Mouse (Mus musculus) hindbrain, embryonic 14.5 days (tissue): ENCODE measurements at regions not wholly inside any gene's neighbourhood (a gene's known extent, or its start where the extent isn't known, plus 50 kb on each side); places are given as distances from the start of the nearest gene placed in this dataset.
"Not testable (repeated sequence)": the region's sequence is repeated elsewhere in the genome, so short reads cannot be mapped to it uniquely, and the experiment has no call there.

Experiments used
- ATAC-seq: fragments of 200-750 bp; cut with Nextera tagmentation; 2 replicates; pipeline ENCODE4 v1.8.0; 2017; ENCODE audit warnings: moderate number of reproducible peaks, mild to moderate bottlenecking, moderate TSS enrichment, moderate library complexity; ENCODE audit not compliant: low FRiP score
- DNase-seq: peaks from one replicate; pipeline ENCODE4 v3.0.0-alpha.2; 2015; ENCODE audit warnings: low spot score
- H3K27ac ChIP-seq: fragments of 300-500 bp; sonication (generic); 2 replicates; pipeline ENCODE4 v1.5.1; 2014; ENCODE audit warnings: mild to moderate bottlenecking, moderate library complexity
- H3K27me3 ChIP-seq: fragments of 300-500 bp; sonication (generic); 2 replicates; pipeline ENCODE4 v1.6.1; 2014; ENCODE audit warnings: mild to moderate bottlenecking, low read length, mixed read lengths; ENCODE audit not compliant: control insufficient read depth, insufficient read depth
- H3K36me3 ChIP-seq: fragments of 300-500 bp; sonication (generic); replicated peaks from 2 replicates; pipeline ENCODE4 v1.6.1; 2014; ENCODE audit not compliant: control insufficient read depth, insufficient read depth
- H3K4me1 ChIP-seq: fragments of 300-500 bp; sonication (generic); replicated peaks from 2 replicates; pipeline ENCODE4 v1.6.1; 2014; ENCODE audit warnings: antibody characterized with exemption, low read length, mixed read lengths; ENCODE audit not compliant: control insufficient read depth, insufficient read depth
- H3K4me2 ChIP-seq: fragments of 300-500 bp; sonication (generic); replicated peaks from 2 replicates; pipeline ENCODE4 v1.6.1; 2014; ENCODE audit warnings: mild to moderate bottlenecking, moderate library complexity
- H3K4me3 ChIP-seq: fragments of 300-500 bp; sonication (generic); replicated peaks from 2 replicates; pipeline ENCODE4 v1.5.1; 2014; ENCODE audit warnings: mild to moderate bottlenecking, low read length
- H3K9ac ChIP-seq: fragments of 300-500 bp; sonication (generic); 2 replicates; pipeline ENCODE4 v1.6.1; 2014
- H3K9me3 ChIP-seq: fragments of 300-500 bp; sonication (generic); 2 replicates; pipeline ENCODE4 v1.6.1; 2016; ENCODE audit warnings: low read length; ENCODE audit not compliant: control insufficient read depth
- WGBS: fragments of 180-500 bp; shearing (Covaris S2); extraction: QIAGEN DNeasy Blood & Tissue Kit; methylation state at CpG from one replicate; pipeline ENCODE4 v1.1.7; 2014; 5-methylcytosine and 5-hydroxymethylcytosine counted together

DNA sequence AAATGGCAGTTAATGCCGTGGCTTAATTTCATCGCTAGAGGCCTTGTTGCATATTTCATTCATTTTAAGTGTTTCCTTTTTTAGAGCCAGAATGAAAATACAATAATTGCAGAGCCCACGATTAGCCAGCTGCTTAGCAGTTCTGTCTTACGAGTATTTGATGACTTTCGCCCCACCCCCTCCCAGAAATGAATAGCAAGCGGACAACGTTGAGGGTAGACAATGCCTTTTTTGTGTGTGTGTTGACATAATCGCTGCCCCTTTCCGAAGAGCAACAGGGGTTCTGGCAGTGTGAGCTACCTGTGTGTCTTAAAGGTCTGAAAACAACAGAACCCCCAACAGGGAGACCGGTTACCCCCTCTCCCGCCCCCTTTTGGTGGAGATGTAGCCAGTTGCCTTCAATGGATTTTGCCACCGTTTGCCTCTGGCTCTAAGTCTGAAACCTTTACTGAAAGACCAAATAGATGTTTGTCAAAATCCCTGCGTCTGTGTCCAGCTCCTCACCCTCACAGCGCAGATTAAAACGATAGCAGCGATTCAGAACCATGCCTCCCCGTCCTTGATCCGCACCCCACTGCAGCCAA is 242.6 kb upstream of the Gm6793 start:
- 8% methylated on average over 18 of the region's 18 CpGs for WGBS
- Histone ChIP-seq H3K4me2 (peak overlapping the region; percentile 53), H3K4me3 (peak overlapping the region; percentile 24), H3K9ac (peak overlapping the region; percentile 31), H3K27me3 (no peaks in the 10 kb centered on the region), H3K9me3 (no peaks in the 10 kb centered on the region), H3K27ac (peak overlapping the region; percentile 55), H3K36me3 (no peaks in the 10 kb centered on the region), H3K4me1 (peaks cover 16% of the 10 kb centered on the region)
- ATAC-seq (no peak), DNase-seq (peak; percentile 62)

DNA sequence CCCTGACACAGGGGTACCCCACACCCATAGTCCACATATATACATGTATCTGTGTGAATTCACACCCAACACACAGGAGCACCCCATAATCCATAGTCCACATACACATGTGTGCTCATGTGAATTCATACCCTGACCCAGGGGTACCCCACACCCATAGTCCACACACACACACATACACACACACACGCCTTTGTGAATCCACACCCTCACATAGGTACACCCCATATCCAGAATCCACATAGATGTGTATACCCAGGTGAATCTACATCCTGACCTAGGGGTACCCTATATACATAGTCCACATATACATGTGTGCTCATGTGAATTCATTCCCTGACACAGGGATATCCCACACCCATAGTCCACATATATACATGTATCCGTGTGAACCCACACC is 231.8 kb upstream of the Gm6793 start:
- not testable (repeated sequence) for H3K9ac ChIP-seq, DNase-seq, H3K27ac ChIP-seq, ATAC-seq, H3K36me3 ChIP-seq, H3K4me1 ChIP-seq, H3K4me3 ChIP-seq, H3K27me3 ChIP-seq, H3K4me2 ChIP-seq, H3K9me3 ChIP-seq
- WGBS: 96% methylated on average over 2 of the region's 2 CpGs

DNA sequence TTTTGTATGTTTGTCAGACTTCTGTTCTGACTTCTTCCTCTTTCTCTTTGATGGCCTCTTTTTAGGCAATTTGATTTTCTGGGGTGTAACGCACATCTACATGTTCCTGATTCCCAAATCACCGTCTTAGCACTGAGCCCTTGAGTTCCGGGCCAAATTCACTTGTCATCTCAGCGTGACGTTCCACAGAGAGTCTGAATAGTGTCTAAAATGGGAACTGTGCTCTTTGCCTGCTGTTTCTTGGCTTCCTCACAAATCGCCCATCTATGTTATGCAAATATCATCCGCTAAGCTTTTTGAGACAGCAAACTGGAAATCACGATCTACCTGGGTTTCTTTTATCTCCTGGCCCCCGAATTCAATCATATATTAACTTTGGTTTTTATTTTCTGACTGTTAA is 223.8 kb upstream of the Gm6793 start:
- ATAC-seq (no peak), DNase-seq (no peak)
- Histone ChIP-seq H3K36me3 (no peaks in the 10 kb centered on the region), H3K9ac (no peak overlapping the region), H3K27me3 (no peaks in the 10 kb centered on the region), H3K9me3 (no peaks in the 10 kb centered on the region), H3K4me2 (no peak overlapping the region), H3K27ac (no peak overlapping the region), H3K4me3 (no peak overlapping the region), H3K4me1 (no peaks in the 10 kb centered on the region)
- 55% methylated on average over 9 of the region's 9 CpGs for WGBS

DNA sequence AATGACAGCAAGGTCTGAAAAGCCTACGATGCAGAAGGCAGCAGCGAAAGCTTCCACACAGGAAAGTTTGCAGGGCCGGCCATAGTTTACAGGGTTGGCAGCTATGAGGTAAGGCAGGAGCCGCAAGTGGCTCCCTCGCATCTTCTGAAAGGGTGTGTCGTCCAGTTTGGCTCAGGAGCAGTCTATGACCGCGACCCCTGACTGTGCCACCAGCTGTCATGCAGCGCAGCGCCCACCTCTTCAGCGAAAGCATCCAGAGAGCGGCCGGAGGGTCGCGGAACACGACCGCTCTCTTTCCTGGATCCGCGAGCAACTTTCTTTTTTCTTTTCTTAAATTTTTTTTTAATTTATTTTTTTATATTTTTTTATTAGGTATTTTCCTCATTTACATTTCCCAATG is 221.9 kb upstream of the Gm6793 start:
- DNase-seq, H3K4me2 ChIP-seq, H3K27ac ChIP-seq, H3K9ac ChIP-seq, H3K36me3 ChIP-seq, H3K27me3 ChIP-seq, H3K4me1 ChIP-seq, ATAC-seq, H3K9me3 ChIP-seq, H3K4me3 ChIP-seq: not testable (repeated sequence)
- WGBS: 94% methylated on average over 19 of the region's 19 CpGs

DNA sequence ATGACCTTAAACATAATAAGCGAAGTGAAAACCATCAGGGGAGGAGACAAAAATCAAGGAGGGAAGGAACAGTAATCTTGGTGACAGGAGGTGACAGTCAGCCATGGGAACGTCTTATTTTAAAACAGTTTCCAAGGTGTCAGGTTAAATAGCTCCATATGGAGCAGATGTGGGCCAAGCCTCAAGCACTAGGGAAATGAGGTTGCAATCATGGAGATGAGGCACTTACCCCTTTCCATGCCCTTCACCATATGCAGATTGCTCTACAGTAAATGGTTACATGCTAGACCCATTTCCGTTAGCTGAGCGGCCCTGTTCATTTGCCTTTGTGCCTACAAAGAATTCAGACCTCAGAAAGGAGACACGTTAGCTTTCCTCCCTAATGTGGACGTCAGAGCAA is 204.8 kb upstream of the Gm6793 start:
- Histone ChIP-seq H3K27ac (no peak overlapping the region), H3K4me3 (no peak overlapping the region), H3K4me2 (no peak overlapping the region), H3K4me1 (no peaks in the 10 kb centered on the region), H3K27me3 (no peaks in the 10 kb centered on the region), H3K9me3 (no peaks in the 10 kb centered on the region), H3K36me3 (no peaks in the 10 kb centered on the region), H3K9ac (no peak overlapping the region)
- ATAC-seq (no peak), DNase-seq (no peak)
- 67% methylated on average over 6 of the region's 6 CpGs for WGBS

DNA sequence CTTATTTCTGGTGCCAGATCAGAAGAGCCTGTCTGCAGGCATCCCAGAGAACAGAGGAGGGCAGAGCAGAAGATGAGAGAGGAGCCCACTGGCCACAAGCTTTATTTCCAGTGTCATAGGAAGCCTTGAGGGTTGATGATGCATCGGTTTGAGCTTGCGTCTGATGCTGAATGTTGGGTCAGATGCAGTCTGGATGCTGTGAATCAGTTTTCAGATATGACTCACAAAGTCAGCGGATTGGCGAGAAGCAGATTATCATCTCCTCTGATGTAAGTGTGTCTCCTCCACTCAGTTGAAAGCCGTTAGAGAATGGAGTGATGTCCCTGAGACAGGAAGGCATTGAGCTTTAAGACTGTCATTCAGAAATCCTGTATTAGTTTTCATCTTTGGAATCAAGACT is 197.3 kb upstream of the Gm6793 start:
- Histone ChIP-seq H3K36me3 (no peaks in the 10 kb centered on the region), H3K9me3 (no peaks in the 10 kb centered on the region), H3K9ac (no peak overlapping the region), H3K4me1 (no peaks in the 10 kb centered on the region), H3K27me3 (no peaks in the 10 kb centered on the region), H3K4me3 (no peak overlapping the region), H3K27ac (no peak overlapping the region), H3K4me2 (no peak overlapping the region)
- ATAC-seq: no peak
- WGBS: 92% methylated on average over 5 of the region's 5 CpGs
- DNase-seq: no peak

DNA sequence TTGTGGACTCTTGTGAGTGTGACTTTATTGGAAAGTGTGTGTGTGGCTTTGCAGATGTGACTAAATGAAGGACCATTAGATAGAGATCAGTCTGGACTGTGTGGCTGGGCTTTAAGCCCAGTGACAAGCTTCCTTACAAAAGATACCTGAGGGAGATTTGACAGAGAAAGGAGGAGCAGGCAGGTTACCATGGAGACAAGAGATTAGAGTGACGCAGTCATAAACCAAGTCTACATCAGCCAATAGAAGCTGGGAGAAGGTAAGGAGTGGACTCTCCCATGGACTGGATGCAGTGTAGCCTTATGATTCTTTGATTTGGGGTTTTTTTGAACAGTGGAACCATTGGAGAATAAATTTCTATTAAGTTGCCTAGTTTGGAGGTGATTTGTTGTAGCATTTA is 181.6 kb upstream of the Gm6793 start:
- no peak overlapping the region for H3K4me2 ChIP-seq
- no peak overlapping the region for H3K9ac ChIP-seq

DNA sequence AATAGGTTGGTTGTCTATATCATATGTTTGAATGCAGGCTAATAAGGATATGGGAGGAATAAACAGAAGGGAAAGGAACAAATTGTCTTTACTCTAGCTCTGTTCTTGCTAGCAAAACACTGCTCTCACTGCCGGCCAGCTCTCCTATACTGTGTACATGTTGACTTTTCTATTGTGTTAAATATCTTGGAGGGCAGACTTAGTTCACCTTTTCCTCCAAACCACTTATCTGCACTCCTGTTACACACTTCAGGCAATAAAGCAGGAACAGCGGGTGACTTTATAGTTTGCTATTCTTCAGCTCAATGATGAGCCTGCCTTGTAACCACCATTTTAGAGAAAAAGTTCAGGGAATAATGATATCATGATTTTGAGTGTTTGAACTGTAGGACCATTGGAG is 181.0 kb upstream of the Gm6793 start:
- Histone ChIP-seq H3K4me2 (no peak overlapping the region), H3K9ac (no peak overlapping the region), H3K36me3 (no peaks in the 10 kb centered on the region), H3K27ac (no peak overlapping the region), H3K4me3 (no peak overlapping the region), H3K27me3 (no peaks in the 10 kb centered on the region), H3K4me1 (no peaks in the 10 kb centered on the region), H3K9me3 (no peaks in the 10 kb centered on the region)
- WGBS: 79% methylated on average over 2 of the region's 2 CpGs
- DNase-seq: no peak
- ATAC-seq: no peak

More for the DNA sequence above, 181.6 kb upstream of the Gm6793 start:
- no peaks in the 10 kb centered on the region for H3K9me3 ChIP-seq
- H3K4me1 ChIP-seq: no peaks in the 10 kb centered on the region
- DNase-seq: no peak
- no peaks in the 10 kb centered on the region for H3K27me3 ChIP-seq
- H3K4me3 ChIP-seq: no peak overlapping the region
- no peaks in the 10 kb centered on the region for H3K36me3 ChIP-seq
- no peak overlapping the region for H3K27ac ChIP-seq
- ATAC-seq: no peak
- 45% methylated on average over 1 of the region's 1 CpGs for whole genome bisulfite sequencing

DNA sequence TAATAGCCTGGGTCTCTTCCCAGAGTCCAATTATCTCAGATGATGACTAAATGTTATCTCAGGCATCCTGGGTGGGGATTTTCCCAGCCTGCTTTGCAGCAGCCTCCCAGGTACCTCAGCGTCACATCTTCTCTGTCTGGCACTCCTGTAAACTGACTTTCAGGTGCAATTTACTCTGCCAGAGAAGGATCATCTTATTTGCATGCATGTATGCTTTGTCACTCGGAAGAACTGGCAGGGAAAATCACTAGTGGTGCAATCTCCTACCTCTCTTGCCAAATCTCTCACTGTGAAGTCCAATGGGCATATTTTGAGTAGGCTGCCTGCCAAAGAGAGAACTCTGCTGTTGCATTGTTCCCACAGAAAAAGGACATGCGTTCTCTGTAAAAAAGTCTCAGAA is 177.0 kb upstream of the Gm6793 start:
- H3K4me3 ChIP-seq: no peak overlapping the region
- 62% methylated on average over 3 of the region's 3 CpGs for WGBS
- H3K4me1 ChIP-seq: no peaks in the 10 kb centered on the region
- no peaks in the 10 kb centered on the region for H3K36me3 ChIP-seq
- no peak overlapping the region for H3K27ac ChIP-seq
- no peak overlapping the region for H3K9ac ChIP-seq
- H3K4me2 ChIP-seq: no peak overlapping the region
- DNase-seq: no peak
- ATAC-seq: no peak
- H3K27me3 ChIP-seq: no peaks in the 10 kb centered on the region
- no peaks in the 10 kb centered on the region for H3K9me3 ChIP-seq

DNA sequence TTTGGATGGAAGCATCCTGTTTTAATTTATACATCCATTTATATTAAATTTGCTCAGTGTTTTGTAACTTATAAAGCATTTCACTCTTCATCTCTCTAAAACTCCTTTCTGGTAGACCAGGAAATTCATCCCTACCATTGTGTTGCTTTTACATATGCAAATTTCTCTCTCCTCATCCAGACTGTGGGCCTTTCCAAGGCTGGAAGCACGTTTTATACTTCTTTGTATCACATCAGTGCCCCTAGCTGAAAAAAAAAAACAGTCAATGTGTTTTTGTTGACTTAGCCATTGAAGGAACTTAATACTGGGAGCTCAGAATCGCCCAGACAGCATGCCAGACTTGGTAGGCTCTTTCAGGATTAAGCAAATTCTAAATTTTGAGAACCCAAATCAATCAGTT is 174.9 kb upstream of the Gm6793 start:
- DNase-seq: no peak
- no peak overlapping the region for H3K9ac ChIP-seq
- WGBS: 9% methylated on average over 2 of the region's 2 CpGs

More for the DNA sequence above, 174.9 kb upstream of the Gm6793 start:
- no peak for ATAC-seq
- H3K27ac ChIP-seq: no peak overlapping the region
- H3K36me3 ChIP-seq: no peaks in the 10 kb centered on the region
- no peak overlapping the region for H3K4me3 ChIP-seq
- H3K27me3 ChIP-seq: no peaks in the 10 kb centered on the region
- H3K9me3 ChIP-seq: 0 out of 2 replicates have a peak, but pooled peaks cover 3% of the 10 kb centered on the region
- H3K4me1 ChIP-seq: no peaks in the 10 kb centered on the region
- no peak overlapping the region for H3K4me2 ChIP-seq
